Mouse (Mus musculus) central nervous system, embryonic 11.5 days (tissue): ENCODE data around the gene Tmem170b. TPM values are rescaled to one million over a fixed set of nuclear protein-coding genes. Genes with fewer than 3 reads are reported as not detected.

Experiments used
- polyA plus RNA-seq: library from polyadenylated mRNA; depleted of rRNA; stranded (reverse); fragments of >200 nt; gene quantifications from 2 replicates; pipeline ENCODE4 v1.2.3, GENCODE M21; 2012; rRNA removed

The Tmem170b gene
- polyA plus RNA-seq: 5.0 and 7.2 TPM in 2 replicates

GRCm38 (mm10) chr13:41605099-41606010, at the start of gene Tmem170b:
TSS of gene Tmem170b (plus strand) at chr13:41605907.

Other genes starting within 250 kb of the Tmem170b start
- gene Nedd9, start 118.5 kb upstream of the Tmem170b start, polyA plus RNA-seq: 7.8 and 15.9 TPM in 2 replicates
- gene Adtrp, start 241.8 kb downstream of the Tmem170b start, polyA plus RNA-seq: 0.37 and 0.38 TPM in 2 replicates